Mouse (Mus musculus) liver, embryonic 16.5 days (tissue): ENCODE data around the gene Ficd. TPM values are rescaled to one million over a fixed set of nuclear protein-coding genes. Genes with fewer than 3 reads are reported as not detected.
"Not testable (repeated sequence)": the region's sequence is repeated elsewhere in the genome, so short reads cannot be mapped to it uniquely, and the experiment has no call there.

Source experiments
- ATAC-seq: fragments of 200-750 bp; cut with Nextera tagmentation; 2 replicates; pipeline ENCODE4 v1.8.0; 2017; ENCODE audit warnings: low read depth, mild to moderate bottlenecking, moderate number of reproducible peaks, moderate library complexity
- H3K27ac ChIP-seq: fragments of 300-500 bp; sonication (generic); 2 replicates; pipeline ENCODE4 v1.5.1; 2014; ENCODE audit warnings: mild to moderate bottlenecking, low read length
- H3K27me3 ChIP-seq: fragments of 300-500 bp; sonication (generic); 2 replicates; pipeline ENCODE4 v1.6.1; 2014; ENCODE audit warnings: low read depth, low read length, mixed read lengths; ENCODE audit not compliant: control insufficient read depth, insufficient read depth
- H3K36me3 ChIP-seq: fragments of 300-500 bp; sonication (generic); 2 replicates; pipeline ENCODE4 v1.6.1; 2014; ENCODE audit warnings: mild to moderate bottlenecking; ENCODE audit not compliant: control insufficient read depth, insufficient read depth
- H3K4me1 ChIP-seq: fragments of 300-500 bp; sonication (generic); 2 replicates; pipeline ENCODE4 v1.6.1; 2014; ENCODE audit warnings: low read depth, low read length, mixed read lengths; ENCODE audit not compliant: control insufficient read depth
- H3K4me2 ChIP-seq: fragments of 300-500 bp; sonication (generic); 2 replicates; pipeline ENCODE4 v1.6.1; 2014; ENCODE audit warnings: low read depth, low read length, mixed read lengths
- H3K4me3 ChIP-seq: fragments of 300-500 bp; sonication (generic); 2 replicates; pipeline ENCODE4 v1.5.1; 2014; ENCODE audit warnings: low read depth, mild to moderate bottlenecking, low read length
- H3K9ac ChIP-seq: fragments of 300-500 bp; sonication (generic); 2 replicates; pipeline ENCODE4 v1.6.1; 2014; ENCODE audit warnings: low read depth, low read length
- H3K9me3 ChIP-seq: fragments of 300-500 bp; sonication (generic); replicated peaks from 2 replicates; pipeline ENCODE4 v1.6.1; 2016; ENCODE audit warnings: low read length; ENCODE audit not compliant: control insufficient read depth
- WGBS: fragments of 180-500 bp; shearing (Covaris S2); extraction: QIAGEN DNeasy Blood & Tissue Kit; methylation state at CpG from one replicate; pipeline ENCODE4 v1.1.7; 2014; ENCODE audit not compliant: insufficient replicate concordance; 5-methylcytosine and 5-hydroxymethylcytosine counted together
- polyA plus RNA-seq: library from polyadenylated mRNA; unstranded; fragments of >200 nt; fragmentation: Nextera tagmentation; extraction: Ambion mirVana; gene quantifications from 2 replicates; pipeline ENCODE4 v1.2.1, GENCODE M21; 2015

Gene Ficd
- polyA plus RNA-seq, 1 experiment from 2014 or later: 2.6 TPM

GRCm38 (mm10) chr5:113783581-113784001, 48.0 kb downstream of the Ficd start:
- Histone ChIP-seq H3K27ac (no peak overlapping the region), H3K4me1 (no peaks in the 10 kb centered on the region), H3K27me3 (peaks cover 5% of the 10 kb centered on the region; the same call in 1 of the 2 replicates), H3K9ac (no peak overlapping the region), H3K36me3 (no peaks in the 10 kb centered on the region; the same call in 1 of the 2 replicates), H3K9me3 (no peaks in the 10 kb centered on the region), H3K4me3 (no peak overlapping the region), H3K4me2 (no peak overlapping the region)
- WGBS: 24% methylated on average over 12 of the region's 12 CpGs
- peak; percentile 51 for ATAC-seq

- WGBS: 42% methylated on average over 3 of the region's 3 CpGs
- not testable (repeated sequence) for H3K4me1 ChIP-seq, H3K4me2 ChIP-seq, H3K9me3 ChIP-seq, ATAC-seq, H3K36me3 ChIP-seq, H3K9ac ChIP-seq, H3K4me3 ChIP-seq, H3K27ac ChIP-seq, H3K27me3 ChIP-seq
Measured at GRCm38 (mm10) chr5:113784104-113784503, 48.5 kb downstream of the Ficd start.

- H3K27ac ChIP-seq: no peak overlapping the region
- peaks cover 15% of the 10 kb centered on the region for H3K4me1 ChIP-seq
- H3K4me2 ChIP-seq: no peak overlapping the region
- H3K9ac ChIP-seq: no peak overlapping the region
- no peak for ATAC-seq
- no peaks in the 10 kb centered on the region for H3K36me3 ChIP-seq
- WGBS: 27% methylated on average over 5 of the region's 5 CpGs
- H3K9me3 ChIP-seq: no peaks in the 10 kb centered on the region
- H3K4me3 ChIP-seq: no peak overlapping the region
- peaks cover 5% of the 10 kb centered on the region; the same call in 1 of the 2 replicates for H3K27me3 ChIP-seq
Measured at GRCm38 (mm10) chr5:113786985-113787384, 51.4 kb downstream of the Ficd start.

GRCm38 (mm10) chr5:113788645-113789044, 53.0 kb downstream of the Ficd start:
- Histone ChIP-seq H3K36me3 (no peaks in the 10 kb centered on the region), H3K4me3 (no peak overlapping the region), H3K9ac (no peak overlapping the region), H3K4me1 (peaks cover 15% of the 10 kb centered on the region), H3K4me2 (no peak overlapping the region), H3K27me3 (peaks cover under 1% of the 10 kb centered on the region; the same call in 1 of the 2 replicates), H3K9me3 (no peaks in the 10 kb centered on the region), H3K27ac (no peak overlapping the region)
- WGBS: 50% methylated on average over 6 of the region's 6 CpGs
- ATAC-seq: no peak

GRCm38 (mm10) chr5:113789075-113789788, 53.6 kb downstream of the Ficd start:
- no peak overlapping the region for H3K9ac ChIP-seq
- 63% methylated on average over 7 of the region's 7 CpGs for WGBS
- no peaks in the 10 kb centered on the region for H3K27me3 ChIP-seq
- peaks cover 15% of the 10 kb centered on the region for H3K4me1 ChIP-seq
- H3K4me2 ChIP-seq: no peak overlapping the region
- no peak overlapping the region for H3K4me3 ChIP-seq
- H3K27ac ChIP-seq: no peak overlapping the region
- H3K9me3 ChIP-seq: no peaks in the 10 kb centered on the region
- H3K36me3 ChIP-seq: no peaks in the 10 kb centered on the region
- no peak for ATAC-seq

Other genes with a start within 250 kb of the Ficd start
- gene Wscd2, start 245.5 kb upstream of the Ficd start, polyA plus RNA-seq: 0.06 and 0.09 TPM in 2 replicates
- 2.5 TPM in 2 replicates for gene Cmklr1, start 85.4 kb upstream of the Ficd start, polyA plus RNA-seq
- not detected in 2 replicates for gene 1700069L16Rik, start 11.0 kb upstream of the Ficd start, polyA plus RNA-seq
- 13.9 and 15.7 TPM in 2 replicates for gene Sart3, start 36.7 kb downstream of the Ficd start, polyA plus RNA-seq
- gene Iscu, start 36.9 kb downstream of the Ficd start, polyA plus RNA-seq: 82.4 and 83.7 TPM in 2 replicates
- gene Tmem119, start 64.7 kb downstream of the Ficd start, polyA plus RNA-seq: 3.6 and 4.5 TPM in 2 replicates
- 14.1 and 15.4 TPM in 2 replicates for gene Selplg, start 96.8 kb downstream of the Ficd start, polyA plus RNA-seq
- gene Coro1c, start 173.0 kb downstream of the Ficd start, polyA plus RNA-seq: 40.8 and 40.9 TPM in 2 replicates